Mouse (Mus musculus) intestine, embryonic 15.5 days (tissue): Measurements from ENCODE around the gene Atxn1. TPM values are rescaled to one million over a fixed set of nuclear protein-coding genes. Genes with fewer than 3 reads are reported as not detected.

ENCODE experiments used
- ATAC-seq: fragments of 200-750 bp; cut with Nextera tagmentation; 2 replicates; pipeline ENCODE4 v1.8.0; 2017; ENCODE audit warnings: moderate TSS enrichment, moderate library complexity
- H3K27ac ChIP-seq: fragments of 300-500 bp; sonication (generic); 2 replicates; pipeline ENCODE4 v1.5.1; 2015; ENCODE audit warnings: mild to moderate bottlenecking, inconsistent platforms
- H3K27me3 ChIP-seq: fragments of 300-500 bp; sonication (generic); replicated peaks from 2 replicates; pipeline ENCODE4 v1.6.1; 2015; ENCODE audit warnings: inconsistent platforms
- H3K36me3 ChIP-seq: fragments of 300-500 bp; sonication (generic); 2 replicates; pipeline ENCODE4 v1.6.1; 2015; ENCODE audit warnings: inconsistent platforms
- H3K4me1 ChIP-seq: fragments of 300-500 bp; sonication (generic); replicated peaks from 2 replicates; pipeline ENCODE4 v1.6.1; 2015; ENCODE audit warnings: inconsistent platforms
- H3K4me2 ChIP-seq: fragments of 300-500 bp; sonication (generic); replicated peaks from 2 replicates; pipeline ENCODE4 v1.6.1; 2015; ENCODE audit warnings: mild to moderate bottlenecking, inconsistent platforms
- H3K4me3 ChIP-seq: fragments of 300-500 bp; sonication (generic); replicated peaks from 2 replicates; pipeline ENCODE4 v1.5.1; 2015; ENCODE audit warnings: inconsistent platforms
- H3K9ac ChIP-seq: fragments of 300-500 bp; sonication (generic); 2 replicates; pipeline ENCODE4 v1.6.1; 2015; ENCODE audit warnings: inconsistent platforms
- H3K9me3 ChIP-seq: fragments of 300-500 bp; sonication (generic); 2 replicates; pipeline ENCODE4 v1.6.1; 2016; ENCODE audit warnings: inconsistent platforms
- WGBS: fragments of 180-500 bp; shearing (Covaris S2); methylation state at CpG from one replicate; pipeline ENCODE4 v1.1.7; 2015; 5-methylcytosine and 5-hydroxymethylcytosine counted together
- polyA plus RNA-seq: library from polyadenylated mRNA; unstranded; fragments of >200 nt; fragmentation: Nextera tagmentation; extraction: Ambion mirVana; gene quantifications from 2 replicates; pipeline ENCODE4 v1.2.1, GENCODE M21; 2015

The Atxn1 gene
- polyA plus RNA-seq, 1 experiment from 2014 or later = 5.7 TPM

- ATAC-seq = no peak; the same call in 1 of the 2 replicates
- no peak overlapping the region for H3K4me2 ChIP-seq
- no peaks in the 10 kb centered on the region for H3K36me3 ChIP-seq
Observed at GRCm38 (mm10) chr13:45849145-45850023, 115.4 kb downstream of the Atxn1 start.

DNA sequence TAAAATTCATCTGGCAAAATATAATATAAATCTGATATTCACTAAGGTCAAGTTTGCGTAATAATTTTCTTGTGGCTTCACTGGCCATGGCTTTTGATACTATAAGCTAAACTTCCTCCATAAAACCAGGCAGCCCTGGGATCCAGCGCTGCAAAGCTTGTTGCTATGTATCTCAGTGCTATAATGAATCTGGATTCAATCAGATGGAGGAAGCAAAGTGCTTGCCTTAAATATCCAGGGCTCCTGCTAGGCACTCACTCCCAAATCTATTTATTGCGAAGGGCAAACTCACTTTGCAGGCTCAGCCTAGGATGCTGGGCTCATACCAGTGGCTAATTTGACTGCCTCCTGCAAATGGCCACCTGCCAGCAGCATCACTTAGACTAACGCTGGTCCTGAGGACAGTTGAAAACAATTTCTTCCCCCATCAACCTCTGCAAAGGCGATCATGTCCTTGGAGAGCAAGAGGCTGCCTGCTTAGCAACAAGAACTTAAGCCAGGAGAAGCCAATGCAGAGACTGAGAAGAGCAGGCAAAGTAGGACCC lies 122.2 kb downstream of the Atxn1 start:
- no peak overlapping the region for H3K4me2 ChIP-seq
- no peaks in the 10 kb centered on the region for H3K36me3 ChIP-seq
- H3K4me3 ChIP-seq = no peak overlapping the region
- no peak for ATAC-seq
- no peaks in the 10 kb centered on the region for H3K4me1 ChIP-seq
- no peak overlapping the region for H3K27ac ChIP-seq
- no peaks in the 10 kb centered on the region for H3K27me3 ChIP-seq
- WGBS = 63% methylated on average over 5 of the region's 5 CpGs
- H3K9ac ChIP-seq = no peak overlapping the region
- no peaks in the 10 kb centered on the region for H3K9me3 ChIP-seq

More at GRCm38 (mm10) chr13:45849145-45850023, 115.4 kb downstream of the Atxn1 start:
- Histone ChIP-seq H3K27me3 (no peaks in the 10 kb centered on the region), H3K9me3 (no peaks in the 10 kb centered on the region), H3K4me3 (no peak overlapping the region), H3K4me1 (no peaks in the 10 kb centered on the region), H3K27ac (no peak overlapping the region), H3K9ac (no peak overlapping the region)
- 89% methylated on average over 7 of the region's 7 CpGs for WGBS

DNA sequence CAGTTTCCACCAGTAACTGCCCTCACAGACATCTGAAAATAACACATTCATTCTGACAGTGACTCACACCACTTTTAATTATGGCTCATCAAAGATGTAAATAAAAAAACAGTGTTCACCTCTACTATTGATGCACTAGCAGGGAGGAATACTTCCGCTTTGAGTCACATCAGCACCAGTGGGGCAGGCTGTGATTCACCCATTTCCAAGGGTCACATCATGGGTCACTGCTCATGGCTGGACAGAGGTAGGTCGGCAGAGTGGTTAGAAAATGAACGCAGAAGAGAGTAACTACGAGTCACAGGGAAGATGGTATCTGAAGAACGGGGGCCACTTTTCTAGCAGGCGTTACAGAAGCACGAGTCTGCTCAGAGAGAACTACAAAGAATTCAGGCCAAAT lies 124.9 kb downstream of the Atxn1 start:
- Histone ChIP-seq H3K4me3 (no peak overlapping the region), H3K4me2 (no peak overlapping the region), H3K9me3 (no peaks in the 10 kb centered on the region), H3K27ac (no peak overlapping the region), H3K27me3 (no peaks in the 10 kb centered on the region), H3K36me3 (no peaks in the 10 kb centered on the region), H3K4me1 (no peaks in the 10 kb centered on the region), H3K9ac (no peak overlapping the region)
- no peak for ATAC-seq
- WGBS = 84% methylated on average over 7 of the region's 7 CpGs

DNA sequence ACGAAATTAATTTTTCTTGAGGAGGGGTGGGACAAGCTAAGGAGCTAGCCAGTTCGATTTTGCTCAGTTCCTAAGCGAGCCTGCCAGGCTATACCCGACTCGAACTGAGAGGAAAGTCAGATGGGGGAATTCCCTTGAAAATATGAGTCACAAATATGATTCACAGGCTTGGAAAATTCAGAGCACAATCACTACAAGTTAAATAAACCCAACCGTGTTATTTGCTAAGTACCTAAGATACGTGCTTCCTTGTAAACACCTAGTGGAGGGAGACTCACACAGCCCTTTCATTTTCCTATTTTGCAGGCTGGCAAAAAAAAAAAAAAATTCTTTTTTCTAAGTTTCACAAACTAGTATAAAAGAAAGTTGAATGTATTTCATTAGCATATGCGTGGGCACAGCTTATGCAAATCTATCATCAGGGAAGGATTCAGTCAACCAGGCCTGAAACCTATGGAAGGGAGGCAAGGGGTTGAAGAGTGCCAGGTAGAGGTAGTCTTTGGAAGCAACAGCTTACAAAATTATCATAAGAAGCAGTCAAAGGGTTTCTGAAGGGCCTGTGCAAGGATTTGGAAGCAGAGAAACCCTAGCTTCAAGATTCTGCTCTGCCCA lies 127.1 kb downstream of the Atxn1 start:
- H3K27ac ChIP-seq = no peak overlapping the region
- no peak for ATAC-seq

DNA sequence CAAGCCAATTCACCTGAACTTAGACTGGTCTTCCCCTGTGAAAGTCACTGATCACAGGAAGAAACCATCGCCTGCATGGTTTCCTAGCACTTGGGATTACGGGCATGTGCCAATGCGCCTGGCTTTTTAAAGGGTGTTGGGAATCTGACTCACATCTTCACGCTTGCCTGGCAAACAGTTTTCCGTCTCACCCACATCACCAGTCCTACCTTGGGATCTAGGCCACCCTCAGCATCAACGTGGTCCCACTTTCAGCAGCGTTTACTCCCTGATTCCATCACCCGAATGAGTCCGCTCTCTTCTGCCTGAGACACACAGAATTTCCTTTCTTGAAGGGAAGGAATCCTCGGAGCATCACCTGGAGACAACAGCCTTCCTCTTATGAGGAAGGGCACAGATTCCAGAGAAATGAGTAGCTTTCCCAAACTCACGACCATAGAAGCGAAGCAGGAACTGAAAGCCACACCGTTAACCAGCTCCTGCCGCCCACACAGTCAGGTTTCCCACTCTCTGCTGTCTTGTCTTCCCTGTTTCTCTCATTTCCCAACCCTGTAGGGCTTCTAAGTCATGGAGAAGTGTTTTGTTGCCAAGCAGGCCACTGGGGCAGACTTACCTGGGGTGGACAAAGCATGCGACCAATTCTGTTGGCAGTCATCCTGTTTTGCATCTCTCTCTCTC lies 128.3 kb downstream of the Atxn1 start:
- Histone ChIP-seq H3K4me2 (no peak overlapping the region), H3K9me3 (no peaks in the 10 kb centered on the region), H3K9ac (no peak overlapping the region), H3K27me3 (no peaks in the 10 kb centered on the region), H3K4me3 (no peak overlapping the region), H3K27ac (no peak overlapping the region), H3K36me3 (no peaks in the 10 kb centered on the region), H3K4me1 (no peaks in the 10 kb centered on the region)
- ATAC-seq = no peak
- WGBS = 92% methylated on average over 15 of the region's 15 CpGs

More for the DNA sequence above, 127.1 kb downstream of the Atxn1 start:
- H3K4me3 ChIP-seq = no peak overlapping the region
- no peaks in the 10 kb centered on the region for H3K27me3 ChIP-seq
- no peaks in the 10 kb centered on the region for H3K36me3 ChIP-seq
- H3K9ac ChIP-seq = no peak overlapping the region
- WGBS = 79% methylated on average over 8 of the region's 8 CpGs
- no peak overlapping the region for H3K4me2 ChIP-seq
- no peaks in the 10 kb centered on the region for H3K4me1 ChIP-seq
- H3K9me3 ChIP-seq = no peaks in the 10 kb centered on the region

- Histone ChIP-seq H3K4me2 (no peak overlapping the region), H3K9me3 (no peaks in the 10 kb centered on the region), H3K9ac (no peak overlapping the region), H3K27me3 (no peaks in the 10 kb centered on the region), H3K27ac (no peak overlapping the region), H3K4me1 (no peaks in the 10 kb centered on the region), H3K36me3 (no peaks in the 10 kb centered on the region), H3K4me3 (no peak overlapping the region)
- 88% methylated on average over 2 of the region's 2 CpGs for WGBS
- ATAC-seq = no peak
Observed at GRCm38 (mm10) chr13:45834300-45834699, 130.5 kb downstream of the Atxn1 start.

- no peaks in the 10 kb centered on the region for H3K9me3 ChIP-seq
- ATAC-seq = no peak
- H3K27ac ChIP-seq = no peak overlapping the region
- H3K27me3 ChIP-seq = no peaks in the 10 kb centered on the region
- H3K9ac ChIP-seq = no peak overlapping the region
- no peak overlapping the region for H3K4me3 ChIP-seq
- no peaks in the 10 kb centered on the region for H3K4me1 ChIP-seq
- no peak overlapping the region for H3K4me2 ChIP-seq
- no peaks in the 10 kb centered on the region for H3K36me3 ChIP-seq
- WGBS = 87% methylated on average over 11 of the region's 11 CpGs
Observed at GRCm38 (mm10) chr13:45832695-45833350, 132.0 kb downstream of the Atxn1 start.

DNA sequence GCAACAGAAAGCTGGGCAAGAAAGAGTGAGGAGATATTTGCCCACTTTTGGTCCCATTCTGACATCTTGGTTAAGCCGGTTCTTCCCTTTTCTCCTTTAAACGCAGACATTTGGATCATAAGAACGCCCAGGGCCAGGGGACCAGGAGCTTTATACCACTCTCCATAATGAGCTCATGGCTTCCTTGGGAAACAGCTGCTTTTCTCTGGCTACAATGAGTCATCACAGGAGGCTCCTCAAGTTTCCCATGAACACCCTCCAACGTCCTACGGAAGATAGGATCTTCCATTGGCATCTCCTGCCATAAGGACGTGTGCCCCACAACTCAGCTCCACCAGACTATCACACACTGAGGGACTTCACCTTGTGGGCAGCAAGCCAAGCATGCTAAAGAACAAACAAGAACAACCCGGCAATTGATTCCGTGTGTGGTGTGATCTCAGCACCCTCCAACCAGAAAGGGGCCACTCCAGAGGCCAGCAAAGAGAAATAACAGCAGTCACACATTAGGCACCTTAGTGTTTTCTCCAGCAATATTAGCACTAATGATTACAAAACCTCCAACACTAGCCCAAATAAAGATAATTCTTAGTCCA lies 135.4 kb downstream of the Atxn1 start:
- 83% methylated on average over 8 of the region's 8 CpGs for WGBS
- ATAC-seq = no peak
- no peak overlapping the region for H3K4me2 ChIP-seq
- no peak overlapping the region for H3K4me3 ChIP-seq
- no peaks in the 10 kb centered on the region for H3K4me1 ChIP-seq
- H3K36me3 ChIP-seq = no peaks in the 10 kb centered on the region
- no peaks in the 10 kb centered on the region for H3K9me3 ChIP-seq
- H3K27me3 ChIP-seq = no peaks in the 10 kb centered on the region
- H3K27ac ChIP-seq = no peak overlapping the region
- H3K9ac ChIP-seq = no peak overlapping the region

DNA sequence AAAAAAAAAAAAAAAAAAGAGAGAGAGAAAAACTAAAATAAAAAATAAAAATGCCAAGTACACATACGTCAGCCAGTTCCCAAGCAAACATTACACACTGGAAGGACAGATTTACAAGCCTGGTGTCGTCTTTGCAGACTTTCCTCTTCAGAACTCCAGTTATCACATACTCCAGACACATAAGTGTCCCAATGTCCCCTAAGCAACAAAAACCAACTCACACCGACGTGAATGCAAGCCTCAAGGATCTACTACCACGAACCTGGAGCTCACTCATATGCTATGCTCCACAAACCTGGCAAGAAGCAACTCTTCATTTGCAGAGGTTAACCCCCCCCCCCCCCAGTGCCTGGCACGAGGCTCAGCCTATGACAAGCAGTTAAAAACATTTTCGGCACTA lies 136.8 kb downstream of the Atxn1 start:
- ATAC-seq = no peak
- H3K4me2 ChIP-seq = no peak overlapping the region
- no peak overlapping the region for H3K4me3 ChIP-seq
- no peaks in the 10 kb centered on the region for H3K4me1 ChIP-seq
- H3K9me3 ChIP-seq = no peaks in the 10 kb centered on the region
- H3K27ac ChIP-seq = no peak overlapping the region
- H3K36me3 ChIP-seq = no peaks in the 10 kb centered on the region
- 69% methylated on average over 7 of the region's 7 CpGs for WGBS
- no peak overlapping the region for H3K9ac ChIP-seq
- no peaks in the 10 kb centered on the region for H3K27me3 ChIP-seq

GRCm38 (mm10) chr13:45827619-45828018 lies 137.2 kb downstream of the Atxn1 start:
- Histone ChIP-seq H3K9ac (no peak overlapping the region), H3K9me3 (no peaks in the 10 kb centered on the region), H3K4me1 (no peaks in the 10 kb centered on the region), H3K4me3 (no peak overlapping the region), H3K27ac (no peak overlapping the region), H3K4me2 (no peak overlapping the region), H3K36me3 (no peaks in the 10 kb centered on the region), H3K27me3 (no peaks in the 10 kb centered on the region)
- WGBS = 48% methylated on average over 4 of the region's 4 CpGs
- ATAC-seq = no peak

GRCm38 (mm10) chr13:45827046-45827596 lies 137.7 kb downstream of the Atxn1 start:
- no peaks in the 10 kb centered on the region for H3K27me3 ChIP-seq
- ATAC-seq = no peak
- H3K36me3 ChIP-seq = no peaks in the 10 kb centered on the region
- no peak overlapping the region for H3K27ac ChIP-seq
- no peak overlapping the region for H3K9ac ChIP-seq
- WGBS = 81% methylated on average over 8 of the region's 8 CpGs
- H3K4me1 ChIP-seq = no peaks in the 10 kb centered on the region
- H3K4me2 ChIP-seq = no peak overlapping the region
- H3K9me3 ChIP-seq = no peaks in the 10 kb centered on the region
- H3K4me3 ChIP-seq = no peak overlapping the region
